Comparison of ENCODE assay signal across 27 mouse cellular contexts in genomic region chr3:130951381-130951780, GRCm38 (mm10).
DNase-seq lines count a peak whose midpoint lies in the region; ATAC-seq lines count a peak whose summit lies in the region.
"Had no signal": no experiment of that assay in that cellular context is flagged by ENCODE, and none has a peak within 500 bp of the region (broad histone marks: within the 10 kb centered on the region; RNA-seq: fewer than 3 reads in every experiment).

No protein-coding gene starts in this region.

- DNase-seq in embryonic facial prominence, embryonic 14.5 days (ENCODE audit: low spot score), result peak; percentile 57
- no peak for DNase-seq in embryonic facial prominence, embryonic 10.5 days (ENCODE audit: low spot score)
- DNase-seq in heart, adult 9 months (ENCODE audit: low spot score in 2 of 2), result peak; percentile 4 to 31
- DNase-seq in heart, postnatal 14 days, result no peak
- peak; percentile 71 for DNase-seq in NIH3T3 (ENCODE audit: low read depth)
- peak; percentile 73 for DNase-seq in fibroblast of lung, adult 2 months (ENCODE audit: low read depth)
- DNase-seq in cerebellum, adult 9-11 months, result no peak
- no peak for DNase-seq in cerebellum, adult 18-20 months
- DNase-seq: adrenal gland, postnatal 10 days; cerebellum, postnatal 10 days; gastrocnemius, postnatal 25 days; heart, postnatal 36 days; kidney, adult 2 months; kidney, postnatal 10 days; left cerebral cortex, postnatal 4 days; lung, embryonic 14.5 days; lung, postnatal 36 days had no signal

- peaks cover 9% of the 10 kb centered on the region for H3K4me1 ChIP-seq in embryonic facial prominence, embryonic 14.5 days (ENCODE audit: control insufficient read depth, insufficient read depth, low read length)
- H3K4me1 ChIP-seq in embryonic facial prominence, embryonic 10.5 days, result peaks cover 13% of the 10 kb centered on the region
- H3K4me1 ChIP-seq: stomach, embryonic 15.5 days had no signal

- no peak for ATAC-seq in embryonic facial prominence, embryonic 14.5 days (ENCODE audit: low read depth)
- ATAC-seq: forebrain, embryonic 16.5 days; midbrain, embryonic 13.5 days had no signal

- no peak overlapping the region for H3K9ac ChIP-seq in embryonic facial prominence, embryonic 14.5 days (ENCODE audit: low read depth, low read length)
- H3K9ac ChIP-seq: hindbrain, embryonic 14.5 days; limb, embryonic 15.5 days; liver, embryonic 14.5 days; lung, embryonic 14.5 days; midbrain, embryonic 13.5 days; neural tube, embryonic 12.5 days; stomach, embryonic 15.5 days had no signal

- no peak overlapping the region for H3K4me3 ChIP-seq in embryonic facial prominence, embryonic 14.5 days (ENCODE audit: low read depth, low read length)
- no peak overlapping the region for H3K4me3 ChIP-seq in embryonic facial prominence, embryonic 10.5 days
- H3K4me3 ChIP-seq: heart, embryonic 10.5 days; left cerebral cortex, adult 2 months; limb, embryonic 15.5 days; megakaryocyte, embryonic 14.5 days; midbrain, embryonic 13.5 days; neural tube, embryonic 12.5 days; stomach, embryonic 15.5 days had no signal

- no peak overlapping the region for H3K4me2 ChIP-seq in embryonic facial prominence, embryonic 14.5 days (ENCODE audit: low read depth, low read length)
- H3K4me2 ChIP-seq: hindbrain, embryonic 14.5 days; limb, embryonic 15.5 days; lung, embryonic 14.5 days; midbrain, embryonic 13.5 days; neural tube, embryonic 12.5 days; stomach, embryonic 15.5 days had no signal

- WGBS in embryonic facial prominence, embryonic 14.5 days, result 54% methylated on average over 2 of the region's 2 CpGs
- WGBS in embryonic facial prominence, embryonic 10.5 days, result 59% methylated on average over 2 of the region's 2 CpGs

- no peaks in the 10 kb centered on the region for H3K36me3 ChIP-seq in embryonic facial prominence, embryonic 14.5 days (ENCODE audit: control insufficient read depth, insufficient read depth, low read length)
- no peaks in the 10 kb centered on the region for H3K36me3 ChIP-seq in embryonic facial prominence, embryonic 10.5 days (replicated peaks)
- H3K36me3 ChIP-seq: heart, embryonic 10.5 days; limb, embryonic 15.5 days; midbrain, embryonic 13.5 days; neural tube, embryonic 12.5 days; stomach, embryonic 15.5 days had no signal

- no peak overlapping the region; the same call in 1 of the 2 replicates for H3K27ac ChIP-seq in embryonic facial prominence, embryonic 14.5 days (replicated peaks; ENCODE audit: low read depth, low read length)
- H3K27ac ChIP-seq in embryonic facial prominence, embryonic 10.5 days (replicated peaks), result no peak overlapping the region
- H3K27ac ChIP-seq: heart, embryonic 10.5 days; hindbrain, embryonic 14.5 days; left cerebral cortex, adult 2 months; limb, embryonic 15.5 days; liver, embryonic 14.5 days; midbrain, embryonic 13.5 days; neural tube, embryonic 12.5 days; stomach, embryonic 15.5 days had no signal

- peaks cover 8% of the 10 kb centered on the region; the same call in 1 of the 2 replicates for H3K9me3 ChIP-seq in embryonic facial prominence, embryonic 14.5 days (ENCODE audit: control insufficient read depth, low read length)
- no peaks in the 10 kb centered on the region for H3K9me3 ChIP-seq in embryonic facial prominence, embryonic 10.5 days
- H3K9me3 ChIP-seq: heart, embryonic 10.5 days; limb, embryonic 15.5 days; neural tube, embryonic 12.5 days; stomach, embryonic 15.5 days had no signal

- intact Hi-C loops in heart, postnatal 14 days (cut with DNase I), result no loop called here

- H3K27me3 ChIP-seq in embryonic facial prominence, embryonic 14.5 days (replicated peaks; ENCODE audit: control insufficient read depth, insufficient read depth, low read length), result no peaks in the 10 kb centered on the region
- peaks cover 9% of the 10 kb centered on the region; the same call in 1 of the 2 replicates for H3K27me3 ChIP-seq in embryonic facial prominence, embryonic 10.5 days (replicated peaks; ENCODE audit: low read depth, poor library complexity, severe bottlenecking)
- H3K27me3 ChIP-seq: limb, embryonic 15.5 days; midbrain, embryonic 13.5 days; neural tube, embryonic 12.5 days; stomach, embryonic 15.5 days had no signal

Comparison
In these comparisons a context has a peak if more than half of its experiments do, and no peak if none do; other contexts are left out.
1. DNase-seq: peak in embryonic facial prominence, embryonic 14.5 days (single experiment), heart, adult 9 months (2 of 2), NIH3T3 (single experiment) and fibroblast of lung, adult 2 months (single experiment); none in embryonic facial prominence, embryonic 10.5 days (single experiment), heart, postnatal 14 days (0 of 2), cerebellum, adult 9-11 months (single experiment) and cerebellum, adult 18-20 months (0 of 2).